9 mouse cellular contexts compared by ENCODE assay signal in genomic region chr1:133057345-133058034, GRCm38 (mm10). TPM values are rescaled to one million over a fixed set of nuclear protein-coding genes. Genes with fewer than 3 reads are reported as not detected.
A peak's percentile ranks its signal among the peaks of the same experiment; 100 is the strongest.
DNase-seq lines count a peak whose midpoint lies in the region; ATAC-seq and TF ChIP-seq lines count a peak whose summit lies in the region.
"Had no signal": no experiment of that assay in that cellular context is flagged by ENCODE, and none has a peak within 500 bp of the region (broad histone marks: within the 10 kb centered on the region; RNA-seq: fewer than 3 reads in every experiment).

No protein-coding gene starts in this region.

- H3K27me3 ChIP-seq in kidney, adult 2 months (replicated peaks; ENCODE audit: control insufficient read depth, insufficient read depth, low read length): no peaks in the 10 kb centered on the region
- no peaks in the 10 kb centered on the region for H3K27me3 ChIP-seq in intestine, embryonic 16.5 days (replicated peaks; ENCODE audit: control insufficient read depth, insufficient read depth, low read length)
- H3K27me3 ChIP-seq: liver, embryonic 15.5 days had no signal

- TF ChIP-seq POLR2A in kidney, adult 2 months (IDR thresholded peaks at IDR 0.05; ENCODE audit: low read depth, low read length): no peak

- DNase-seq in kidney, postnatal 10 days: peak; percentile 50
- DNase-seq in kidney, adult 2 months: no peak
- DNase-seq in Muller cell, postnatal 12 days (ENCODE audit: inconsistent ontology term): peak; percentile 40
- DNase-seq in adrenal gland, postnatal 36 days: peak; percentile 81 to 82
- DNase-seq in left cerebral cortex, postnatal 10 days (ENCODE audit: extremely low spot score in 1 of 2, low spot score in 2 of 2): no peak
- no peak for DNase-seq in embryo, embryonic 9.5 days (ENCODE audit: extremely low spot score)

- ATAC-seq in intestine, embryonic 16.5 days: peak; percentile 91
- ATAC-seq in erythroid progenitor cell, adult 5-6 weeks (replicated peaks; ENCODE audit: low FRiP score, poor library complexity, severe bottlenecking): no peak

- no peaks in the 10 kb centered on the region for H3K9me3 ChIP-seq in intestine, embryonic 16.5 days (ENCODE audit: control insufficient read depth, low read length)
- H3K9me3 ChIP-seq: liver, embryonic 15.5 days had no signal

- TF ChIP-seq CTCF in kidney, adult 2 months (conservative IDR thresholded peaks at IDR 0.05; ENCODE audit: insufficient read depth, insufficient read length, low read depth, low read length): no peak

- peak overlapping the region; percentile 36 for H3K9ac ChIP-seq in intestine, embryonic 16.5 days (ENCODE audit: low read depth, low read length)
- H3K9ac ChIP-seq: liver, embryonic 15.5 days had no signal

- H3K36me3 ChIP-seq in kidney, adult 2 months (ENCODE audit: control insufficient read depth, insufficient read depth, low read length): no peaks in the 10 kb centered on the region
- H3K36me3 ChIP-seq in intestine, embryonic 16.5 days (ENCODE audit: control insufficient read depth, insufficient read depth, low read length): no peaks in the 10 kb centered on the region
- H3K36me3 ChIP-seq: liver, embryonic 15.5 days had no signal

- no peak overlapping the region for H3K4me3 ChIP-seq in kidney, adult 2 months (ENCODE audit: insufficient read depth, low read depth, low read length)
- H3K4me3 ChIP-seq in intestine, embryonic 16.5 days (ENCODE audit: low read length): no peak overlapping the region
- H3K4me3 ChIP-seq: liver, embryonic 15.5 days had no signal

- WGBS in kidney, adult 2 months: 36% methylated on average over 7 of the region's 7 CpGs
- WGBS in intestine, embryonic 16.5 days: 40% methylated on average over 7 of the region's 7 CpGs

- 0 out of 2 replicates have a peak, but pooled peaks cover 5% of the 10 kb centered on the region for H3K4me1 ChIP-seq in kidney, adult 2 months (ENCODE audit: control insufficient read depth, insufficient read depth, low read length)
- peaks cover 33% of the 10 kb centered on the region for H3K4me1 ChIP-seq in intestine, embryonic 16.5 days (ENCODE audit: control insufficient read depth, insufficient read depth, low read length)

- H3K27ac ChIP-seq in kidney, adult 2 months (ENCODE audit: insufficient read depth, low read depth, low read length): no peak overlapping the region
- peak overlapping the region; percentile 85 for H3K27ac ChIP-seq in intestine, embryonic 16.5 days (ENCODE audit: low read length)
- H3K27ac ChIP-seq: liver, embryonic 15.5 days had no signal

- peak overlapping the region; percentile 35 for H3K4me2 ChIP-seq in intestine, embryonic 16.5 days (ENCODE audit: low read depth, low read length)
- H3K4me2 ChIP-seq: liver, embryonic 15.5 days had no signal

- intact Hi-C loops in left cerebral cortex, postnatal 10 days (cut with DNase I): no loop called here

RNA-seq across cellular contexts. Expression of gene Pik3c2b, which starts 12.0 kb away (rescaled TPM):
- polyA plus RNA-seq in kidney, adult 2 months (2012; rRNA removed): 3.6 TPM in 2 replicates
- total RNA-seq in adrenal gland, postnatal 36 days (2021): 1 to 10 TPM; 5.4 to 6.3 TPM
- 5.2 and 5.3 TPM in 2 replicates for polyA plus RNA-seq in intestine, embryonic 16.5 days (2015; fragmentation: Nextera tagmentation; extraction: Ambion mirVana)
- total RNA-seq in erythroid progenitor cell, adult 5-6 weeks (2015; ENCODE audit: low replicate concordance): 2.9 and 3.2 TPM in 2 replicates
- total RNA-seq in erythroid progenitor cell, adult 5-6 weeks (2017; ENCODE audit: low replicate concordance): 0.23 and 0.90 TPM in 2 replicates
- 10 to 100 TPM; 27.3 to 28.6 TPM for total RNA-seq in left cerebral cortex, postnatal 10 days (2021)

RNA-seq across cellular contexts. Expression of gene Mdm4, which starts 27.1 kb away (rescaled TPM):
- 22.1 and 24.5 TPM in 2 replicates for polyA plus RNA-seq in kidney, adult 2 months (2012; rRNA removed)
- 10 to 100 TPM; 66.4 to 83.1 TPM for total RNA-seq in adrenal gland, postnatal 36 days (2021)
- polyA plus RNA-seq in intestine, embryonic 16.5 days (2015; fragmentation: Nextera tagmentation; extraction: Ambion mirVana): 19.1 and 24.1 TPM in 2 replicates
- 92.3 and 118 TPM in 2 replicates for total RNA-seq in erythroid progenitor cell, adult 5-6 weeks (2015; ENCODE audit: low replicate concordance)
- 148 and 163 TPM in 2 replicates for total RNA-seq in erythroid progenitor cell, adult 5-6 weeks (2017; ENCODE audit: low replicate concordance)
- 10 to 100 TPM; 78.7 to 82.2 TPM for total RNA-seq in left cerebral cortex, postnatal 10 days (2021)

Comparison
In these comparisons a context has a peak if more than half of its experiments do, and no peak if none do; other contexts are left out.
1. DNase-seq: peak in kidney, postnatal 10 days (single experiment), Muller cell, postnatal 12 days (single experiment) and adrenal gland, postnatal 36 days (2 of 2); none in kidney, adult 2 months (single experiment), left cerebral cortex, postnatal 10 days (0 of 2) and embryo, embryonic 9.5 days (single experiment).